Mouse (Mus musculus) limb, embryonic 11.5 days (tissue): ENCODE data around the gene Dpp10. TPM values are rescaled to one million over a fixed set of nuclear protein-coding genes. Genes with fewer than 3 reads are reported as not detected.

Source experiments
- ATAC-seq: fragments of 200-750 bp; cut with Nextera tagmentation; 2 replicates; pipeline ENCODE4 v1.8.0; 2017; ENCODE audit warnings: low read depth; ENCODE audit not compliant: insufficient number of reproducible peaks, low FRiP score, low TSS enrichment
- DNase-seq: peaks from one replicate; pipeline ENCODE4 v3.0.0-alpha.2; 2015; ENCODE audit warnings: low spot score
- H3K27ac ChIP-seq: fragments of 300-500 bp; sonication (generic); replicated peaks from 2 replicates; pipeline ENCODE4 v1.5.1; 2014; ENCODE audit warnings: low read depth, mild to moderate bottlenecking, low read length
- H3K27me3 ChIP-seq: fragments of 300-500 bp; sonication (generic); 2 replicates; pipeline ENCODE4 v1.6.1; 2014; ENCODE audit warnings: mild to moderate bottlenecking, low read length, mixed read lengths; ENCODE audit not compliant: control insufficient read depth, insufficient read depth
- H3K36me3 ChIP-seq: fragments of 300-500 bp; sonication (generic); 2 replicates; pipeline ENCODE4 v1.6.1; 2014; ENCODE audit warnings: mild to moderate bottlenecking, low read length, moderate library complexity, mixed read lengths; ENCODE audit not compliant: control insufficient read depth, insufficient read depth
- H3K4me1 ChIP-seq: fragments of 300-500 bp; sonication (generic); 2 replicates; pipeline ENCODE4 v1.6.1; 2014; ENCODE audit warnings: low read length, mixed read lengths; ENCODE audit not compliant: control insufficient read depth, insufficient read depth
- H3K4me2 ChIP-seq: fragments of 300-500 bp; sonication (generic); 2 replicates; pipeline ENCODE4 v1.6.1; 2014; ENCODE audit warnings: low read depth, mild to moderate bottlenecking, moderate library complexity; ENCODE audit not compliant: severe bottlenecking
- H3K4me3 ChIP-seq: fragments of 300-500 bp; sonication (generic); 2 replicates; pipeline ENCODE4 v1.5.1; 2014; ENCODE audit warnings: low read depth, low read length
- H3K9ac ChIP-seq: fragments of 300-500 bp; sonication (generic); 2 replicates; pipeline ENCODE4 v1.6.1; 2014; ENCODE audit warnings: mild to moderate bottlenecking, low read length
- H3K9me3 ChIP-seq: fragments of 300-500 bp; sonication (generic); 2 replicates; pipeline ENCODE4 v1.6.1; 2016; ENCODE audit warnings: low read length; ENCODE audit not compliant: control insufficient read depth
- WGBS: fragments of 180-500 bp; shearing (Covaris S2); extraction: QIAGEN DNeasy Blood & Tissue Kit; methylation state at CpG from one replicate; pipeline ENCODE4 v1.1.7; 2014; 5-methylcytosine and 5-hydroxymethylcytosine counted together
- polyA plus RNA-seq: library from polyadenylated mRNA; unstranded; fragments of >200 nt; fragmentation: Nextera tagmentation; extraction: Ambion mirVana; gene quantifications from 2 replicates; pipeline ENCODE4 v1.2.1, GENCODE M21; 2014

Dpp10 gene
- polyA plus RNA-seq, 1 experiment from 2014 or later, result 0.03 TPM

GRCm38 (mm10) chr1:123887243-123887642 is 158.1 kb downstream of the Dpp10 start:
- H3K36me3 ChIP-seq, result no peaks in the 10 kb centered on the region
- no peak overlapping the region for H3K4me3 ChIP-seq
- no peak overlapping the region for H3K27ac ChIP-seq
- no peak for DNase-seq
- H3K4me1 ChIP-seq, result no peaks in the 10 kb centered on the region
- ATAC-seq, result no peak
- no peaks in the 10 kb centered on the region for H3K9me3 ChIP-seq
- H3K9ac ChIP-seq, result no peak overlapping the region
- WGBS, result 73% methylated on average over 1 of the region's 1 CpGs
- H3K4me2 ChIP-seq, result no peak overlapping the region
- H3K27me3 ChIP-seq, result no peaks in the 10 kb centered on the region

- no peak overlapping the region for H3K9ac ChIP-seq
- H3K36me3 ChIP-seq, result no peaks in the 10 kb centered on the region
- H3K4me1 ChIP-seq, result no peaks in the 10 kb centered on the region
- ATAC-seq (no peak), DNase-seq (no peak)
- 96% methylated on average over 3 of the region's 3 CpGs for WGBS
- H3K9me3 ChIP-seq, result no peaks in the 10 kb centered on the region
- H3K27ac ChIP-seq, result no peak overlapping the region
- no peak overlapping the region for H3K4me3 ChIP-seq
- no peak overlapping the region for H3K4me2 ChIP-seq
- H3K27me3 ChIP-seq, result no peaks in the 10 kb centered on the region
Observed at GRCm38 (mm10) chr1:123846881-123847280, 198.5 kb downstream of the Dpp10 start.

- H3K27me3 ChIP-seq, result no peaks in the 10 kb centered on the region
- no peak overlapping the region for H3K4me2 ChIP-seq
- H3K9me3 ChIP-seq, result no peaks in the 10 kb centered on the region
- no peak overlapping the region for H3K4me3 ChIP-seq
- no peak for ATAC-seq
- WGBS, result 16% methylated on average over 1 of the region's 1 CpGs
- no peaks in the 10 kb centered on the region for H3K36me3 ChIP-seq
- no peak overlapping the region for H3K9ac ChIP-seq
- no peaks in the 10 kb centered on the region for H3K4me1 ChIP-seq
- DNase-seq, result no peak
- H3K27ac ChIP-seq, result no peak overlapping the region
Observed at GRCm38 (mm10) chr1:123801206-123801605, 244.2 kb downstream of the Dpp10 start.

- WGBS, result 89% methylated on average over 2 of the region's 2 CpGs
- H3K27ac ChIP-seq, result no peak overlapping the region
- no peak overlapping the region for H3K4me3 ChIP-seq
- no peak overlapping the region for H3K4me2 ChIP-seq
- no peaks in the 10 kb centered on the region for H3K4me1 ChIP-seq
- H3K27me3 ChIP-seq, result no peaks in the 10 kb centered on the region
- no peak for DNase-seq
- H3K9me3 ChIP-seq, result no peaks in the 10 kb centered on the region
- H3K9ac ChIP-seq, result no peak overlapping the region
- no peaks in the 10 kb centered on the region for H3K36me3 ChIP-seq
- no peak for ATAC-seq
Observed at GRCm38 (mm10) chr1:123765511-123765910, 279.8 kb downstream of the Dpp10 start.

- ATAC-seq, result no peak
- Histone ChIP-seq H3K27ac (no peak overlapping the region), H3K4me1 (no peaks in the 10 kb centered on the region), H3K4me3 (no peak overlapping the region), H3K36me3 (no peaks in the 10 kb centered on the region), H3K4me2 (no peak overlapping the region), H3K9ac (no peak overlapping the region), H3K27me3 (no peaks in the 10 kb centered on the region), H3K9me3 (no peaks in the 10 kb centered on the region)
- no peak for DNase-seq
- WGBS, result 96% methylated on average over 3 of the region's 3 CpGs
Observed at GRCm38 (mm10) chr1:123762272-123762671, 283.1 kb downstream of the Dpp10 start.

GRCm38 (mm10) chr1:123756055-123756454 is 289.3 kb downstream of the Dpp10 start:
- Histone ChIP-seq H3K9ac (no peak overlapping the region), H3K27me3 (no peaks in the 10 kb centered on the region), H3K4me2 (no peak overlapping the region), H3K36me3 (no peaks in the 10 kb centered on the region), H3K27ac (no peak overlapping the region), H3K4me3 (no peak overlapping the region), H3K4me1 (no peaks in the 10 kb centered on the region), H3K9me3 (no peaks in the 10 kb centered on the region)
- DNase-seq, result no peak
- ATAC-seq, result no peak

GRCm38 (mm10) chr1:123707292-123707691 is 338.1 kb downstream of the Dpp10 start:
- Histone ChIP-seq H3K36me3 (no peaks in the 10 kb centered on the region), H3K9me3 (no peaks in the 10 kb centered on the region), H3K27me3 (no peaks in the 10 kb centered on the region), H3K4me2 (no peak overlapping the region), H3K4me3 (no peak overlapping the region), H3K9ac (no peak overlapping the region), H3K4me1 (no peaks in the 10 kb centered on the region), H3K27ac (no peak overlapping the region)
- ATAC-seq (no peak), DNase-seq (no peak)
- 83% methylated on average over 3 of the region's 3 CpGs for WGBS

- no peak overlapping the region for H3K4me2 ChIP-seq
- 80% methylated on average over 2 of the region's 2 CpGs for WGBS
- no peaks in the 10 kb centered on the region for H3K9me3 ChIP-seq
- no peaks in the 10 kb centered on the region for H3K27me3 ChIP-seq
- DNase-seq (no peak), ATAC-seq (no peak)
- no peak overlapping the region for H3K4me3 ChIP-seq
- no peaks in the 10 kb centered on the region for H3K36me3 ChIP-seq
- H3K27ac ChIP-seq, result no peak overlapping the region
- H3K9ac ChIP-seq, result no peak overlapping the region
- H3K4me1 ChIP-seq, result no peaks in the 10 kb centered on the region
Observed at GRCm38 (mm10) chr1:123658409-123658808, 386.9 kb downstream of the Dpp10 start.

GRCm38 (mm10) chr1:123656607-123657006 is 388.8 kb downstream of the Dpp10 start:
- ATAC-seq (no peak), DNase-seq (no peak)
- Histone ChIP-seq H3K9me3 (no peaks in the 10 kb centered on the region), H3K9ac (no peak overlapping the region), H3K4me2 (no peak overlapping the region), H3K27me3 (no peaks in the 10 kb centered on the region), H3K4me3 (no peak overlapping the region), H3K4me1 (no peaks in the 10 kb centered on the region), H3K27ac (no peak overlapping the region), H3K36me3 (no peaks in the 10 kb centered on the region)
- 68% methylated on average over 3 of the region's 3 CpGs for WGBS
